Mouse (Mus musculus) liver, embryonic 13.5 days (tissue): ENCODE measurements around the gene Gm49391. TPM values are rescaled to one million over a fixed set of nuclear protein-coding genes. Genes with fewer than 3 reads are reported as not detected.

Experiments
- ATAC-seq: fragments of 200-750 bp; cut with Nextera tagmentation; 2 replicates; pipeline ENCODE4 v1.8.0; 2017; ENCODE audit warnings: low read depth, mild to moderate bottlenecking, moderate number of reproducible peaks, moderate library complexity
- DNase-seq: peaks from one replicate; pipeline ENCODE4 v3.0.0; 2022
- H3K27ac ChIP-seq: fragments of 300-500 bp; sonication (generic); 2 replicates; pipeline ENCODE4 v1.5.1; 2015; ENCODE audit warnings: moderate library complexity, mild to moderate bottlenecking, inconsistent platforms
- H3K27me3 ChIP-seq: fragments of 300-500 bp; sonication (generic); 2 replicates; pipeline ENCODE4 v1.6.1; 2015; ENCODE audit warnings: mild to moderate bottlenecking, inconsistent platforms
- H3K36me3 ChIP-seq: fragments of 300-500 bp; sonication (generic); 2 replicates; pipeline ENCODE4 v1.6.1; 2015; ENCODE audit warnings: mild to moderate bottlenecking, inconsistent platforms
- H3K4me1 ChIP-seq: fragments of 300-500 bp; sonication (generic); replicated peaks from 2 replicates; pipeline ENCODE4 v1.6.1; 2015; ENCODE audit warnings: inconsistent platforms
- H3K4me2 ChIP-seq: fragments of 300-500 bp; sonication (generic); 2 replicates; pipeline ENCODE4 v1.6.1; 2015; ENCODE audit warnings: inconsistent platforms, mild to moderate bottlenecking, moderate library complexity
- H3K4me3 ChIP-seq: fragments of 300-500 bp; sonication (generic); replicated peaks from 2 replicates; pipeline ENCODE4 v1.5.1; 2015; ENCODE audit warnings: mild to moderate bottlenecking, inconsistent platforms
- H3K9ac ChIP-seq: fragments of 300-500 bp; sonication (generic); 2 replicates; pipeline ENCODE4 v1.6.1; 2015; ENCODE audit warnings: mild to moderate bottlenecking, inconsistent platforms
- H3K9me3 ChIP-seq: fragments of 300-500 bp; sonication (generic); replicated peaks from 2 replicates; pipeline ENCODE4 v1.6.1; 2016; ENCODE audit warnings: inconsistent platforms
- WGBS: fragments of 180-500 bp; shearing (Covaris S2); methylation state at CpG from one replicate; pipeline ENCODE4 v1.1.7; 2015; ENCODE audit not compliant: insufficient replicate concordance; 5-methylcytosine and 5-hydroxymethylcytosine counted together
- polyA plus RNA-seq: library from polyadenylated mRNA; unstranded; fragments of >200 nt; fragmentation: Nextera tagmentation; extraction: Ambion mirVana; gene quantifications from 2 replicates; pipeline ENCODE4 v1.2.1, GENCODE M21; 2015

Gm49391 gene
- polyA plus RNA-seq, 1 experiment from 2014 or later, result 3.9 TPM

- DNase-seq, result no peak
- Histone ChIP-seq H3K9ac (no peak overlapping the region), H3K36me3 (no peaks in the 10 kb centered on the region), H3K27ac (no peak overlapping the region), H3K9me3 (no peaks in the 10 kb centered on the region), H3K4me3 (no peak overlapping the region), H3K4me1 (no peaks in the 10 kb centered on the region), H3K27me3 (no peaks in the 10 kb centered on the region), H3K4me2 (no peak overlapping the region)
- WGBS, result 48% methylated on average over 4 of the region's 4 CpGs
- no peak for ATAC-seq
Observed at GRCm38 (mm10) chr13:60848241-60849120, 87.9 kb downstream of the Gm49391 start.

Other genes starting within 250 kb of the Gm49391 start
- not detected in 2 replicates for gene BC051665, start 150.2 kb downstream of the Gm49391 start, polyA plus RNA-seq
- gene Ctsll3, start 133.7 kb downstream of the Gm49391 start, polyA plus RNA-seq, result not detected in 2 replicates
- 0.12 TPM in 1 of 2 replicates, not detected in the other for gene 4930486L24Rik, start 72.1 kb downstream of the Gm49391 start, polyA plus RNA-seq
- 0.14 and 0.16 TPM in 2 replicates for gene Gm49392, start 39.7 kb downstream of the Gm49391 start, polyA plus RNA-seq
- gene Ctla2b, start 39.1 kb downstream of the Gm49391 start, polyA plus RNA-seq, result 5.6 and 8.4 TPM in 2 replicates
- gene Tpbpb, start 31.7 kb downstream of the Gm49391 start, polyA plus RNA-seq, result not detected in 2 replicates
- gene Gm49393, start 981 bp downstream of the Gm49391 start, polyA plus RNA-seq, result not detected in 2 replicates
- 32.7 and 35.5 TPM in 2 replicates for gene Ctla2a, start 54 bp upstream of the Gm49391 start, polyA plus RNA-seq
- gene Tpbpa, start 5.4 kb upstream of the Gm49391 start, polyA plus RNA-seq, result not detected in 2 replicates
- not detected in 2 replicates for gene Ctsj, start 69.4 kb upstream of the Gm49391 start, polyA plus RNA-seq
- not detected in 2 replicates for gene Ctsq, start 104.1 kb upstream of the Gm49391 start, polyA plus RNA-seq
- gene Ctsr, start 227.7 kb upstream of the Gm49391 start, polyA plus RNA-seq, result not detected in 2 replicates